Mouse (Mus musculus) intestine, postnatal 0 days (tissue): ENCODE data around the gene Lmbr1l. TPM values are rescaled to one million over a fixed set of nuclear protein-coding genes. Genes with fewer than 3 reads are reported as not detected.
"Not testable (repeated sequence)": the region's sequence is repeated elsewhere in the genome, so short reads cannot be mapped to it uniquely, and the experiment has no call there.

Experiments
- ATAC-seq: fragments of 200-750 bp; cut with Nextera tagmentation; 2 replicates; pipeline ENCODE4 v1.8.0; 2017; ENCODE audit warnings: mild to moderate bottlenecking, moderate TSS enrichment, moderate library complexity
- H3K27ac ChIP-seq: fragments of 300-500 bp; sonication (generic); 2 replicates; pipeline ENCODE4 v1.5.1; 2014; ENCODE audit warnings: mild to moderate bottlenecking, low read depth, low read length, moderate library complexity
- H3K27me3 ChIP-seq: fragments of 300-500 bp; sonication (generic); replicated peaks from 2 replicates; pipeline ENCODE4 v1.6.1; 2014; ENCODE audit warnings: low read length, mixed read lengths; ENCODE audit not compliant: control insufficient read depth, insufficient read depth
- H3K36me3 ChIP-seq: fragments of 300-500 bp; sonication (generic); 2 replicates; pipeline ENCODE4 v1.6.1; 2014; ENCODE audit warnings: mild to moderate bottlenecking, moderate library complexity; ENCODE audit not compliant: control insufficient read depth, insufficient read depth
- H3K4me1 ChIP-seq: fragments of 300-500 bp; sonication (generic); replicated peaks from 2 replicates; pipeline ENCODE4 v1.6.1; 2014; ENCODE audit warnings: antibody characterized with exemption, low read length, mixed read lengths; ENCODE audit not compliant: control insufficient read depth, insufficient read depth
- H3K4me2 ChIP-seq: fragments of 300-500 bp; sonication (generic); replicated peaks from 2 replicates; pipeline ENCODE4 v1.6.1; 2014; ENCODE audit warnings: low read depth, mild to moderate bottlenecking, moderate library complexity
- H3K4me3 ChIP-seq: fragments of 300-500 bp; sonication (generic); 2 replicates; pipeline ENCODE4 v1.5.1; 2014; ENCODE audit warnings: low read depth, low read length
- H3K9ac ChIP-seq: fragments of 300-500 bp; sonication (generic); 2 replicates; pipeline ENCODE4 v1.6.1; 2014; ENCODE audit warnings: mild to moderate bottlenecking, low read depth, low read length
- H3K9me3 ChIP-seq: fragments of 300-500 bp; sonication (generic); 2 replicates; pipeline ENCODE4 v1.6.1; 2016; ENCODE audit warnings: mixed run types; ENCODE audit not compliant: control insufficient read depth
- CTCF ChIP-seq: sonication (generic); IDR thresholded peaks from 2 replicates; pipeline ENCODE4 v1.5.1; 2016; ENCODE audit warnings: low read depth, mild to moderate bottlenecking, control low read depth, antibody characterized with exemption, moderate library complexity
- WGBS: fragments of 180-500 bp; shearing (Covaris S2); extraction: QIAGEN DNeasy Blood & Tissue Kit; methylation state at CpG from one replicate; pipeline ENCODE4 v1.1.7; 2014; 5-methylcytosine and 5-hydroxymethylcytosine counted together
- polyA plus RNA-seq: library from polyadenylated mRNA; unstranded; fragments of >200 nt; fragmentation: Nextera tagmentation; extraction: Ambion mirVana; gene quantifications from 2 replicates; pipeline ENCODE4 v1.2.1, GENCODE M21; 2015

Gene Lmbr1l
- polyA plus RNA-seq, 1 experiment from 2014 or later: 27.0 TPM

DNA sequence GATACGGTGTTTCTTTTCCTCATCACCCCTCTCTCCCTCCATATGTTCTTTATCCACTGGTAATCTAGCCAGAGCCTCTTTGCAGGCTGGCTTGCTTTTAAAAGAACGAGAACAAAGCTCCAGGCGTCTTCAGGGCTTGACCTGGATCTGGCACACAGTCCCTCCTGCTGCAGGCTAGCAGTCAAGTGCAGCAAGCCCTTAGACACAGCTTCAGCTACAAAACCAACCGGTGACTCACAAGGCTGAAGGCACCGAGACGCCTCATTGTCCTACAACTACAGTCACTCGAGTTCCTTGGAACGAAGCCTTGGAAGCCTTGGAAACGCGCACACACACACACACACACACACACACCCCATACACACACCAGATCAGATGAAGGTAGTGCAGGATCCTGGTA, 22.8 kb upstream of the Lmbr1l start:
- Histone ChIP-seq H3K36me3 (no peaks in the 10 kb centered on the region), H3K9ac (no peak overlapping the region), H3K27ac (no peak overlapping the region), H3K9me3 (no peaks in the 10 kb centered on the region), H3K27me3 (no peaks in the 10 kb centered on the region), H3K4me3 (no peak overlapping the region), H3K4me1 (no peaks in the 10 kb centered on the region), H3K4me2 (no peak overlapping the region)
- WGBS: 79% methylated on average over 10 of the region's 10 CpGs
- no peak for ATAC-seq
- TF ChIP-seq CTCF: no peak

DNA sequence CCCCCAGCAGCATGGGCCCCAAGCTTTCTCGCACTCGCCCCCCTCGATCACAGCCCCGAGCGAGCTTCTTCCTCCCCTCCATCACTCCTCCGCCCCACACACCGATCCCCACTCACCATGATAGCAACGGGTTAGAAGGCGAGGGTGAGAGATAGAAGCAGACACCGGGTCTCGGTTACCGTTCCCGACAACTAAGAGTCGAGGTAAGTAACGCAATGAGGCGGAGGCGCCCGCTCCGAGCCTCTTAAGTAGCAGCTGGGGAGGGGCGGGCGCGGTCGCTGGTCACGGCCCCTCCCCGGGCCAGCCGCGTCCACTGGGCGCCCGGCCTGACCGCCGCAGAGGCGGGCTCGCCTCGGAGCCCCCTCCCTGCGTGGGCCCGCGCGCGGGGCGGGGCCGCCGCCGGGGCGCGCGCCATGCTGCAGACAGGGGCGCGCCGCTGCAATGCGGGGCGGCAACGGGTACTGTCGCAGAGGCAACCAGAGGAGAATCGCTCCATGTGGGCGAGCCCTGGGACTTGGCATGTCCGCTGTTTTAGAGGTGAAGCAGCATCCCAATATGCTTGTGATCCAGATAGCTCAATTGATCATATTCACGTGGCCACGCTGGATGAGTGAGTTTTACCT, 16.3 kb upstream of the Lmbr1l start, which contains the start of gene Tuba1b:
TSS of gene Tuba1b (minus strand) at position 349 of the 623 bp plus-strand sequence.
- H3K9me3 ChIP-seq: no peaks in the 10 kb centered on the region
- WGBS: under 1% methylated on average over 56 of the region's 58 CpGs
- peak within 1 kb of the TSS; percentile 70 for H3K27ac ChIP-seq
- H3K27me3 ChIP-seq: no peaks in the 10 kb centered on the region
- peak; percentile 96 for ATAC-seq
- H3K4me1 ChIP-seq: peaks cover 4% of the 10 kb centered on the region; the same call in 1 of the 2 replicates
- H3K4me3 ChIP-seq: peak within 1 kb of the TSS; percentile 66
- peak; percentile 27; the same call in 1 of the 2 replicates for TF ChIP-seq CTCF
- peak within 1 kb of the TSS; percentile 52 for H3K9ac ChIP-seq
- H3K36me3 ChIP-seq: peaks cover 9% of the 10 kb centered on the region; the same call in 1 of the 2 replicates
- H3K4me2 ChIP-seq: peak within 1 kb of the TSS; percentile 76

DNA sequence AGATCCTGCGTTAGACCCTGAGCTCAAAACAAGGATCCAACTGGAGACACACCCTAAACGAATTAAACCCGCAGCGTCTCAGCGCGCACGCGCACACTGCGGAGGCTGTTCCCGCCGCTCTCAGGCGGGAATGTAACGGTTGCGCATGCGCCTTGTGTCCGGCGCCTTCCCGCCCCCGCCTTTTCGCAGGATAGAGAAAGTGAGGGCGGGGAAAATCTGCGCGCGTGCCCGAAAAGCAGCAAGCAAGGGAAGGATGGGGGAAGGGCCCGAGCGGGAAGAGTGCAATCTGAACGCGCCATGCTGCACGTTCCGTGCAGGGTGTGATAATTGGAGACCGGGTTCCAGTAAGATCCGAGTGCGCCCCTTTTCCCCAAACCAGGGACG, 15.8 kb upstream of the Lmbr1l start:
- Histone ChIP-seq H3K4me3 (peak overlapping the region; percentile 66), H3K27me3 (no peaks in the 10 kb centered on the region), H3K36me3 (peaks cover 9% of the 10 kb centered on the region; the same call in 1 of the 2 replicates), H3K9me3 (no peaks in the 10 kb centered on the region), H3K9ac (peak overlapping the region; percentile 52), H3K4me1 (peaks cover 4% of the 10 kb centered on the region; the same call in 1 of the 2 replicates), H3K4me2 (peak overlapping the region; percentile 76), H3K27ac (peak overlapping the region; percentile 70)
- ATAC-seq: peak; percentile 85
- TF ChIP-seq CTCF: no peak
- under 1% methylated on average over 35 of the region's 35 CpGs for WGBS

DNA sequence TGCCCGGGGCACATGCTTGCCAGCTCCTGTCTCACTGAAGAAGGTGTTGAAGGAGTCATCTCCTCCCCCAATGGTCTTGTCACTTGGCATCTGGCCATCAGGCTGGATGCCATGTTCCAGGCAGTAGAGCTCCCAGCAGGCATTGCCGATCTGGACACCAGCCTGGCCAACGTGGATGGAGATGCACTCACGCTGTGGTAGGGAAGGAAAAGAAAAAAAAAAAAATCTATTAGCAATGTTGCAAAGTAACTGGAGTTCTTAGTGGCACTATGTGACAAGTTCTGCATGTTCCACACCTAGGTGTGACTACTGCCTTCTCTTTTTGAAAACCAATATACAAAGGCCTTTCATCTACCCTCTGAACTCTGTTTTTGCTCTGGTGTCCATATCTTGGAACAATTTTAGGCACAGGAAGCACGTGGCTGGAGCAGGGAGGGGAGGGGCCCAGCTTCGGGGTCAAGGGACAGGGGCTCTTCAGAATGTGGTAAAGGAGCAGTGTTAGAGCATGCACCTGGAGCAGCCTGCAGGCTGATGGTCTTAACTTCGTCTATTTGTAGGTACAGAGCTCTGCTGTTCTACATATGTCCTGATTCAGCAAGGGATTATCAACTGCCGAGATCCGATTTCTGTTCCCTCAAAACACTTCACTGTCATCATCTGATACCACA, 15.1 kb upstream of the Lmbr1l start:
- not testable (repeated sequence) for H3K27me3 ChIP-seq, H3K4me1 ChIP-seq, H3K9me3 ChIP-seq, H3K27ac ChIP-seq, H3K36me3 ChIP-seq, ATAC-seq
- H3K4me2 ChIP-seq: peak overlapping the region; percentile 76
- peak overlapping the region; percentile 52; the same call in 1 of the 2 replicates for H3K9ac ChIP-seq
- 10% methylated on average over 8 of the region's 9 CpGs for WGBS
- peak overlapping the region; percentile 66 for H3K4me3 ChIP-seq

DNA sequence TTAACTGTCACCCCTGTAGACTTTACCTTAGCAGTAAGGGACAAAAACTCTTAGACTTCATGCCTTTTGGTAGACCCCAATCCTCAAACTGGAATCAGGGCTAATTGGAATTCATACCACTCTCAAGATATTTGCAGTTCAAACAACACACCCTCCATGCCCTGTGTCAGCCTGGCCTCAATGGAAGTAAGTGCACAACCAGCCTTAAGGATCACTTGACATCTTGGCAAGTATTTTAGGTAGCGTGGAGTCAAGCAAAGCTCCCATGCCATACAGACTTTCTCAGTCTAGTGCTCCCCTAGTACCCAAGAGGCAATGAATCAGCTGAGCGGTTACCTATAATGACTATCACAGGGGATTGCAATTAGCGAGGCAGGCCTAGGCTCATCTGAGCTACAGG, 13.0 kb upstream of the Lmbr1l start:
- Histone ChIP-seq H3K9ac (no peak overlapping the region), H3K36me3 (peaks cover 9% of the 10 kb centered on the region; the same call in 1 of the 2 replicates), H3K9me3 (no peaks in the 10 kb centered on the region), H3K4me2 (no peak overlapping the region), H3K4me3 (no peak overlapping the region), H3K27ac (no peak overlapping the region), H3K4me1 (peaks cover 4% of the 10 kb centered on the region; the same call in 1 of the 2 replicates), H3K27me3 (no peaks in the 10 kb centered on the region)
- no peak for ATAC-seq
- WGBS: 78% methylated on average over 3 of the region's 3 CpGs
- TF ChIP-seq CTCF: no peak

DNA sequence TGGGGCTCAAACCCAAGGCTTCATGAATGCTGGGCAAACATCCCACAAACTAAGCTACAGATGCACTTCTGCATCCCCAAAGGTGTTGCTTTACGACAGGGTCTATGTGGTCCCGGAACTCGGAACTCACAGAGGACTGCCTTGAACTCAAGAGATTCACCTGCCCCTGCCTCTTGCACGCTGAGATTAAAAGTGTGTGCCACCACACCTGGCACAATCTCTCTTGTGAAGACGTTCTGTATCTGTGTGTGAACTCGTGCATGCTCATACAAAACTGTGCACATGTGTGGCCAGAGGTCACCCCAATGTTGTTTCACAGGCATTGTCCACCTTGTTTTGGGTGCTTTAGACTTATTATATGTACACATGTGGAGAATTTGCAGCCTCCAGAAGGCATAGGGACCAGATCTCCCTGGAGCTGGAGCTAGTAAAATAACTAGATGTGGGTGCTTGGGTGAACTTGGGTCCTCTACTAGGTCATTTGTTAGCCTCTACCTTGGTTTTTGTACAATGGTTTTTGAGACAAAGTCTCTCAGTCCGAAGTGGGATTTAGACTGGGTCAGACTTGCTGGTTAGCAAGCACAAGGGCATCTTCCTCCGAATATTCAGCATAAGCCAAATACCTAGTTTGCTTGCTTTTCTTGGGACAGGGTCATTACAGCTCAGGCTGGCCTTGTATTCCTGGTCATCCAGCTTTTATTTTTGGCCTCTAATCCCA, 12.1 kb upstream of the Lmbr1l start:
- ATAC-seq: no peak
- 41% methylated on average over 8 of the region's 8 CpGs for WGBS
- Histone ChIP-seq H3K27ac (no peak overlapping the region), H3K4me2 (no peak overlapping the region), H3K4me3 (no peak overlapping the region), H3K4me1 (no peaks in the 10 kb centered on the region), H3K36me3 (peaks cover 9% of the 10 kb centered on the region; the same call in 1 of the 2 replicates), H3K27me3 (no peaks in the 10 kb centered on the region), H3K9me3 (no peaks in the 10 kb centered on the region), H3K9ac (no peak overlapping the region)
- TF ChIP-seq CTCF: no peak
